Mouse (Mus musculus) heart, embryonic 10.5 days (tissue): ENCODE results near the gene Mta1. TPM values are rescaled to one million over a fixed set of nuclear protein-coding genes. Genes with fewer than 3 reads are reported as not detected.
A peak's percentile ranks its signal among the peaks of the same experiment; 100 is the strongest.

ENCODE experiments used
- DNase-seq: peaks from one replicate; pipeline ENCODE4 v3.0.0-alpha.2; 2017; ENCODE audit warnings: low spot score
- H3K27ac ChIP-seq: fragments of 300-500 bp; sonication (generic); 2 replicates; pipeline ENCODE4 v1.5.1; 2016; ENCODE audit warnings: mild to moderate bottlenecking
- H3K27me3 ChIP-seq: fragments of 300-500 bp; sonication (generic); 2 replicates; pipeline ENCODE4 v1.6.1; 2016; ENCODE audit warnings: mild to moderate bottlenecking; ENCODE audit not compliant: poor library complexity, insufficient read depth, severe bottlenecking
- H3K36me3 ChIP-seq: fragments of 300-500 bp; sonication (generic); 2 replicates; pipeline ENCODE4 v1.6.1; 2016; ENCODE audit warnings: mild to moderate bottlenecking, moderate library complexity
- H3K4me1 ChIP-seq: fragments of 300-500 bp; sonication (generic); 2 replicates; pipeline ENCODE4 v1.6.1; 2016; ENCODE audit warnings: mild to moderate bottlenecking
- H3K4me3 ChIP-seq: fragments of 300-500 bp; sonication (generic); 2 replicates; pipeline ENCODE4 v1.5.1; 2016; ENCODE audit warnings: mild to moderate bottlenecking, moderate library complexity
- H3K9me3 ChIP-seq: fragments of 300-500 bp; sonication (generic); 2 replicates; pipeline ENCODE4 v1.6.1; 2016; ENCODE audit warnings: mild to moderate bottlenecking, moderate library complexity
- whole genome bisulfite sequencing: fragments of 180-500 bp; shearing (Covaris S2); methylation state at CpG from one replicate; pipeline ENCODE4 v1.1.7; 2016; 5-methylcytosine and 5-hydroxymethylcytosine counted together
- polyA plus RNA-seq: library from polyadenylated mRNA; unstranded; fragments of >200 nt; fragmentation: Nextera tagmentation; extraction: Ambion mirVana; gene quantifications from 2 replicates; pipeline ENCODE4 v1.2.1, GENCODE M21; 2016

Mta1 gene
- polyA plus RNA-seq, 1 experiment from 2014 or later: 17.5 TPM

DNA sequence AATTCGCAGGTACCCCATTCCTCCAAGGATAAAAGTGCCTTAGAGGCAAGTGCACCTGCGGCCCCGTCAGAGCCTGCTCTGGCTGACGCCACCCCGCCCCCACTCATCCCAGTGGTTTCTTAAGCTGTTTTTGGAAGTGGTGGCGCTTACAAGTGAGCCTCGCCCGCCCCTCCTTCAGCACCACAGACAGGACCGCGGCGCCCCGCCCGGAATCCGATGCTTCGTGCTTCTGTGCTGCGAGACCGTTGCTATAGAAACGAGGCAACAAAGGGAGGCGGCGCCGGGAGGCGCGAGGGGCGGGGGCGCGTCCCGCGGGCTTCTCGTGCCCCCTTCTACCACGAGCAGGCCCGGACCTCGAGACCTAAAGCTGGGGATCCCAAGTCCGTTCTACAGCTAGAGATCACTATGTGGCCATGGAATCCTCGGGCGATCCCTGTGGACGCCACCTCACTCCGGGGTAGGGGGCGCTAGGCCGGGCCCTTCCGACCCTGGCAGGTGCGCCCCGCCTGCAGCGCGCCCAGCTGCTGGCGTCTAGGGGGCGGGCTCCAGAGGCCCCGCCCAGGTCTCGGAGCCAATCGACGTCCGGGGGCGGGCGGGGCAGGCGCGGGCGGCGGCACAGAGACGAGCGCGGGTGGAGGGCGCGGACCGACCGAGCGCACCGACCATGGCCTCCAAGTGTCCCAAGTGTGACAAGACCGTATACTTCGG is 42.0 kb downstream of the Mta1 start, which contains the start of gene Crip2:
TSS of gene Crip2 (plus strand) at position 329 of the 708 bp plus-strand sequence.
- Histone ChIP-seq H3K27me3 (no peaks in the 10 kb centered on the region), H3K27ac (peak within 1 kb of the TSS; percentile 91), H3K4me1 (peaks cover 91% of the 10 kb centered on the region), H3K9me3 (no peaks in the 10 kb centered on the region), H3K4me3 (peak within 1 kb of the TSS; percentile 82), H3K36me3 (peaks cover 55% of the 10 kb centered on the region)
- WGBS: under 1% methylated on average over 68 of the region's 68 CpGs
- peak; percentile 97 for DNase-seq

DNA sequence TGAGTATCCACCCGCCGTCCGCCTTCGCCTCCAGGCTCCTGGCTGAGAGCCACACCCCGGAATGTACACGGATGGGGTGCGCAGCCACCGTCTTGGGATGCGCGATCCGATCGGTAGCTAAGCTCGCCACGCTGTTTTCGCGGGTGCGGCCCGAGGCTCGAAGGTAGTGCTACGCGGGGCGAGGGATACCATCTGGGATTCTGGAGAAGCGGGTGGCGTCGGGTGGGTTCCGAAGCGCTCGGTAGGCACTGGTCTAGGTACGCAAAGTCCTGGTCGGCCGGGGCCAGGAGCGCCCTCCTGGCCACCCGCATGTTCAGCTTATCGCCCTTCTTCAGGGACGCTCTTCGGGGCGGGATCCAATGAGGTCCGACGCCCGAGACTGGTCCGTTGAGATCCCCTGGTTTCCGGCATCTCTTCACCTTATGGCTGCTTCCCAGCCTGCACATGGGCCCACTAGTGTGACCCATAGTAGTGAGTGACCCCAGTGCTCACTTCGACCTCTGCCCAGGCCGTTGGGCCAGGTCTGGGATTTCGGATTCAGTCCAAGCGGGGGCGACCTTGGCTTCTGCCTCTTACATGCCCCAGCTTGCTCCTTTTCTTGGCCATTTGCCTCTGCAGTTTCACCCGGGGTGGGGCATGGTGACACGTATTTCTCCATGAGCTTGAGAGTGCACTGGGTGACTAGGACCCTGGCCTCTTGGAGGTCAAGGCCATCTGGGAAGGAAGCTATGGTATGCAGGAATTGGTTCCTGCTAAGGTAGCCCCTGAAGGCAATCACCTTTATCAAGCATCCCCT is 42.7 kb downstream of the Mta1 start:
- Histone ChIP-seq H3K27me3 (no peaks in the 10 kb centered on the region), H3K9me3 (no peaks in the 10 kb centered on the region), H3K4me3 (peak overlapping the region; percentile 82), H3K4me1 (peaks cover 91% of the 10 kb centered on the region), H3K36me3 (peaks cover 55% of the 10 kb centered on the region), H3K27ac (peak overlapping the region; percentile 91)
- DNase-seq: no peak
- WGBS: 2% methylated on average over 49 of the region's 49 CpGs

DNA sequence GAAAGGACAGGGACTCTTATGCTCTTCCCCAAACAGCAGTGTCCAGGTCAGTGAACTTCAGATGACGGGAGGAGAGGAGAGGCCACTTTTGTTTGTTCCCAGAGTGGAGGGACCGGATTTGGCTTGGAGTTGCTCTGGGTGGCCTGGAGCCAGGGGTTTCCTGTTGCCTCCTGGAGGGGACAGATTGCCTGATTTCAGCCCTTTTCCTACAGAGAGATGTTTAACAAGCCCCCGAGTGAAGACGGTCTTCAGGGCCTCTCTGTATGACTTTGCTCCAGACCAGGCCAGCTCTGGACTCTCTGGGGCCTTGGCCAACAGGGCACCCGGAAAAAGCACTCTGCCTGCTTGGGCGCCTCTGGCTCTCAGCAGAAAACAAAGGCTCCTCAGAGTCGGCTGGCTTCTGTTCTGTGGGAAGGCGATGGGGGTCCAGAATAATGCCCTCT is 43.5 kb downstream of the Mta1 start:
- peak overlapping the region; percentile 82 for H3K4me3 ChIP-seq
- peak overlapping the region; percentile 91 for H3K27ac ChIP-seq
- H3K4me1 ChIP-seq: peaks cover 91% of the 10 kb centered on the region

DNA sequence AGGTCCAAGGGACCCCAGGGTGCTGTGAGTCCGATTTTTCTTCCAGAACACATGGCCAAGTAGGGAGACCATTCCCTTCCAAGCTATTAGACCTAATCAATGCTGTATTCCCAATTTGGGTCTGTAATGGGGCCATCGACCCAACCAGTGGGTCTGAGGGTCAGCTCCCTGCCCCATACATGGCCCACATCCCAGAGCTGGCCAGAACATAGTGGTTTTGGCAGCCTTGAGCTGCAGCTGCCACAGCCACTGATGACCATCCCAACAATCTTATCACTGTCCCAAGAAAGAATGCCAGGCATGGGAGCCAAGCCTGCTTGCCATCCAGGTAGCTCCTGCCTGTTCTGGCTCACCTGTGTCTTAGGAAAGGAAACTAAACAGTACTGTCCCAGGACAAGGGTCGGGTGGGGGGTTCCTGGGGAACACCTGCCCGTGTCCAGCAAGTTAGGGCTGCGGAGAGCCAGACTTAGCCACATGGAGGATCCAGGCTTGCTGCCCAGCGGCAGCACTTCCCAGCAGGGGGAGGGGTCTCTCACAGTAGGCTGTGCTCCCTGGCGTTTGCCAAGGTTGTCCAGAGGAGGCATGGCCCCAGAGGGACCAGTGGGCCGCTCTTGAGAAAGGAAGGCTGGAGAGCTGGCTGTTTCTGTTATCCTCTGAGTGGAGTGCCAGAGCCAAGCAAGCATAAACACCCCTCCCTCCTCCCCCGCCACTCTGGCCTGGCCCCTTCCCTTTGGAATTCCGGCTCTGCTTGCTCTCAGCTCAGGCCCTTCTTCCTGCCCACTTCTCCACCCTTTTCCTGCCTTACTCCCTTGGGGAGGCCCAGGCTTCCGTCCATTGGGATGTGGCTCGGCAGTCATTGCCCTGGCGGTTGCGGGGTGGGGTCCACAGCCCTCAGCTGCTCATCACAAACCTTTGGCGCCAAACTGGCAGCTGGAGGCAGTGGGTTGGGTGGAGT is 44.2 kb downstream of the Mta1 start:
- H3K9me3 ChIP-seq: no peaks in the 10 kb centered on the region
- peaks cover 91% of the 10 kb centered on the region for H3K4me1 ChIP-seq
- peak overlapping the region; percentile 91 for H3K27ac ChIP-seq
- DNase-seq: peak; percentile 94
- H3K27me3 ChIP-seq: no peaks in the 10 kb centered on the region
- H3K4me3 ChIP-seq: peak overlapping the region; percentile 82
- H3K36me3 ChIP-seq: peaks cover 42% of the 10 kb centered on the region
- 11% methylated on average over 15 of the region's 15 CpGs for WGBS

More for the DNA sequence above, 43.5 kb downstream of the Mta1 start:
- 28% methylated on average over 8 of the region's 8 CpGs for WGBS
- H3K36me3 ChIP-seq: peaks cover 49% of the 10 kb centered on the region
- H3K27me3 ChIP-seq: no peaks in the 10 kb centered on the region
- DNase-seq: no peak
- H3K9me3 ChIP-seq: no peaks in the 10 kb centered on the region

DNA sequence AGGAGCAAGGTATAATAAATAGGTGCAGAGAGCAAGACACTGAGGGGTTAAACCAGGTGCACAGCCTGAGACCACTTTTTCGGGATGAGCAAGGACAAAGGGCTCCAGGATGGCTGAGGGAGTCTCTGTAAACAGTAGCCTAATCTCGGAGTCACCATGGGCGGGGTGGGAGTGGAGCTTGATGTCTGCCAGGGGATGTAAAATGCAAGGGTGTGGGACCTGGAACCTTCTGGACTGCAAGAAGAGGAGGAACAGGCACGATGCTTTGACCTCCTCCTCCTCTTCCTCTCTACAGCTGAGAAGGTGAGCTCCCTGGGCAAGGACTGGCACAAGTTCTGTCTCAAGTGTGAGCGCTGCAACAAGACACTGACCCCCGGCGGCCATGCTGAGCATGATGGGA is 45.1 kb downstream of the Mta1 start:
- H3K27me3 ChIP-seq: no peaks in the 10 kb centered on the region
- peak overlapping the region; percentile 82 for H3K4me3 ChIP-seq
- H3K36me3 ChIP-seq: peaks cover 35% of the 10 kb centered on the region
- H3K4me1 ChIP-seq: peaks cover 91% of the 10 kb centered on the region
- peak overlapping the region; percentile 91 for H3K27ac ChIP-seq
- WGBS: 39% methylated on average over 7 of the region's 7 CpGs
- DNase-seq: no peak
- H3K9me3 ChIP-seq: no peaks in the 10 kb centered on the region

DNA sequence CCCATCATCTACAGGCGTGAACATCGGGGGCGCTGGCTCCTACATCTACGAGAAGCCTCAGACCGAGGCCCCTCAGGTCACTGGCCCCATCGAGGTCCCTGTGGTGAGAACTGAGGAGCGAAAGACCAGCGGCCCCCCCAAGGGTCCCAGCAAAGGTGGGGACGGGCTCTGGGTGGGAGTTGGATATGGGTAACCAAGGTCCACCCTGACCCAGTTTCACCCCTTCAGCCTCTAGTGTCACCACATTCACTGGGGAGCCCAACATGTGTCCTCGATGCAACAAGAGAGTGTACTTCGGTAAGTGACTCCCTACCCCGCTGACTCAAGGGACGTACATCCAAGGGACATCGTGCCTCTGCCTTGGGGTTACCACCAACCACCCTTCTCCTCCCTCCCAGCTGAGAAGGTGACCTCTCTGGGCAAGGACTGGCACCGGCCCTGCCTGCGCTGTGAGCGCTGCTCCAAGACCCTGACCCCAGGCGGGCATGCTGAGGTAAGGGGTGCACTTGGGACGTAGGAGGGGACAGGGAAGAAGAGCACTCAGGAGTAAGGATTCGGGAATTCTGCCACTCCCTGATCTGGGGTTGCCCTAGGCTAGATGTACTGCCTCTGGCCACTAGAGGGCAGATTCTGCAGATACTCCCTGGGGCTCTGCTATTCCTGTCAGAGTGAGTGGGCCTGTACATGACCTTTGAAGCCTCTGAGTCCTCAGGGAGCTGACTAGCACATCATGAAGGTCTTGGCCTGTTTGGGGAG is 46.1 kb downstream of the Mta1 start:
- H3K27ac ChIP-seq: peak overlapping the region; percentile 91; the same call in 1 of the 2 replicates
- H3K9me3 ChIP-seq: no peaks in the 10 kb centered on the region
- H3K36me3 ChIP-seq: peaks cover 35% of the 10 kb centered on the region

DNA sequence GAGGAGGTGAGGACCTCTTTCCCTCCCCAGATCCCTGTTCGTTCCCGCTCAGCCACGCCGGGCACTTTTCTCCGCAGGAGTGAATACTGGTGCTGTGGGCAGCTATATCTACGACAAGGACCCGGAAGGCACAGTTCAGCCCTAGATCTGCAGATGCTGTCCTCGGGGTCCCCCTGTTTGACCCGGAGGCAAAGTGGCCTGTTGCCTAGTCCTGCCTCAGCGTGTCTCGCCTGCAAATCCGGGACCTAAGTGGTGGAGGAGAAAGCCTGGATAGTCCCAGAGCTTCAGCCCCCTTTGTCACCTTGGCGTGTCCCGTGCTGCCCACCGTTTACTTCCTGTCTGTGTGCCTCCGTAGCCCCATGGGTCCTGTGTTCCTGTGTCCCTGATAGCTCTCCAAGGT is 46.8 kb downstream of the Mta1 start:
- Histone ChIP-seq H3K9me3 (no peaks in the 10 kb centered on the region), H3K4me1 (peaks cover 87% of the 10 kb centered on the region), H3K4me3 (peak overlapping the region; percentile 3; the same call in 1 of the 2 replicates), H3K27ac (peak overlapping the region; percentile 32; the same call in 1 of the 2 replicates), H3K36me3 (peaks cover 35% of the 10 kb centered on the region), H3K27me3 (no peaks in the 10 kb centered on the region)
- DNase-seq: peak; percentile 73
- WGBS: 86% methylated on average over 16 of the region's 16 CpGs

More for the DNA sequence above, 46.1 kb downstream of the Mta1 start:
- DNase-seq: peak; percentile 77
- no peaks in the 10 kb centered on the region for H3K27me3 ChIP-seq
- 74% methylated on average over 20 of the region's 20 CpGs for WGBS
- H3K4me1 ChIP-seq: peaks cover 89% of the 10 kb centered on the region
- H3K4me3 ChIP-seq: peak overlapping the region; percentile 82

DNA sequence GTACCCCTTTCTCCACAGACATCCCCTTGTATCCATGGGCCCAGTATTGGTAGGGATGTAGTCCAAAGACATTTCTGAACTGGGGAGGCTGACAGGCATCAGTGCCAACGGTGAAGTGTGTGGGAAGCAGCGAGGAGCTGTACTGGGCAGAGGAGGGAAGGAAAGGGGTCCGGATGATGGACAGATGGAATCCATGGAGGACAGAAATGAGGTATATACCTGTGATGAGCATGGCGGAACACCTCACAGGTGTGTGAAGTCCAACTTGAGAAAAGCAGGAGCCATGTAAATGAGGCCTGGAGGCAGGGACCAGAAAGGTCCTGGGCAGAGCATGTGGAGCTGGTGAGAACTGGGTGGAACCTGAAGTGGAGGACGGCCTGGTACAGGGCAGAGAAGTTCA is 47.5 kb downstream of the Mta1 start:
- H3K4me1 ChIP-seq: peaks cover 85% of the 10 kb centered on the region
- peak overlapping the region; percentile 74; the same call in 1 of the 2 replicates for H3K27ac ChIP-seq
- 80% methylated on average over 5 of the region's 5 CpGs for WGBS
- 0 out of 2 replicates have a peak, but pooled peaks cover 3% of the 10 kb centered on the region for H3K27me3 ChIP-seq
- peaks cover 35% of the 10 kb centered on the region for H3K36me3 ChIP-seq
- no peak overlapping the region for H3K4me3 ChIP-seq
- no peaks in the 10 kb centered on the region for H3K9me3 ChIP-seq
- DNase-seq: no peak

DNA sequence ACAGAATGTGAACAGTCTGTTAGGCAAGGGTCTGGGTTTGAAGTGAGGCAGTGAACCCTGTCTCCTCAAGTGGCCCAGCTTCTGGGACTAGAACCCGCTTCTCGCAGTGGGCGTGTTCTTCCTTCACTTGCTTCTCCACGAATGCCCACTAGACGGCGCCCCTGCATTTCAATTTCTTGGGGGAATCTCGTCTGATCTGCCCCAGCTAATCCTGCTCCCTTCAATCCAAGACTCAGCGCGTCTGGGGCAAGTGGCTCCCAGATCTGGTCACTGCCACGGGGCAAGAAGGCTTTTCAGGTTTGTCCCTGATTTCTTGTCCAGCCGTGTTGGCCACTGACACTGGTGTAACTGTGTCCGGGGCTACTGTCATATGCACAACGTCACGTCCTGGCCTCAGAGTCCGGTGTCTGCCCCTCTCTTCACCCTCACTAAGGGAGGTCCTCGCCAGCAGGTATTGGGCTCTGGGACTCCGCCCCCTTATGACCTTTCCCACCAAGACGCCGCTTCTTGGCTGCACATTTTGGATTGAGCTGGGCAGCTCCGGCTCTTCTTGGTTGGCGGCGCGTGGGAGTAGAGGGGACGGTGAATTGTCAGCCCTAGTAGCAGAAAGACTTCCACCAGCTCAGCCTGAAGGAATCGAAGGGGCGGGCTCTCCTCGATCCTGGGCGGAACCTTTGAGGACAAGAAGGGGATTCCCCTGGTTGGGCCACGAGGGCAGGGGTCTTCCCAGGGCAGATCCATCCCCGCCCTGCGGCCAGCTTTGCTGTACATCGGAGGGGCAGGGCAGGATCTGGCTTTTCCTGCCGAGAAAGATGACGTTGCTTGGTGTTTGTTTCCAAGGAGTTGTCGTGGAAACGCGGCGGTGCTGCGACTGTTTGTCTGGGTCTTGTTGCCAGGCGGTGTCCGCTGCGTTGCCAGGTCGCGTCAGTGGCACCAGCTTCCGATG is 48.3 kb downstream of the Mta1 start, which contains the start of gene Crip1:
TSS of gene Crip1 (plus strand) at position 205 of the 946 bp plus-strand sequence.
- DNase-seq: peak; percentile 88
- Histone ChIP-seq H3K27me3 (0 out of 2 replicates have a peak, but pooled peaks cover 4% of the 10 kb centered on the region), H3K9me3 (no peaks in the 10 kb centered on the region), H3K4me3 (peak within 1 kb of the TSS; percentile 36), H3K27ac (peak within 1 kb of the TSS; percentile 74), H3K4me1 (peaks cover 93% of the 10 kb centered on the region), H3K36me3 (peaks cover 35% of the 10 kb centered on the region)
- WGBS: 9% methylated on average over 45 of the region's 45 CpGs

DNA sequence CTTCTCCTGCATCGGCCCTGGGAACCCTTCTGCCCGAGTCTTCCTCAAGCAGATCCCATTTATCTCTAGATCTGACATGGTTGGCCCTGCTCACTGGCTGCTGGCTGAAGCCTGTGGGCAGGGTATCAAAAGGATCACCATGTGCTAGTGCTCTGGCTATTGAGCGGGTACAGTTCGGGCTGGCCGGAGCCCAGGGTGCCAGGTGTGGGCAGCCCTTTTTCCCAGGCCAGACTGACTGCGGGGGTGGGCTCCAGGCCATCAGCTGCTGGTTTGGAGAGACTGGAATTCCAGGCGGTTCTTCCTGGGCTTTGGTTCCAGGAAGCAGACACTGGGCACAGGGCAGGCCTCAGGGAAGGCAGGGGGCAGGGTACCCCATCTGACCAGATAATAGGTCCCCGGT is 49.4 kb downstream of the Mta1 start:
- Histone ChIP-seq H3K27ac (peak overlapping the region; percentile 65), H3K9me3 (no peaks in the 10 kb centered on the region), H3K27me3 (peaks cover 7% of the 10 kb centered on the region; the same call in 1 of the 2 replicates), H3K4me1 (peaks cover 94% of the 10 kb centered on the region), H3K36me3 (peaks cover 33% of the 10 kb centered on the region), H3K4me3 (no peak overlapping the region)
- DNase-seq: no peak
- WGBS: 69% methylated on average over 8 of the region's 8 CpGs
